8 mouse cellular contexts compared by ENCODE assay signal in the genomic region with DNA sequence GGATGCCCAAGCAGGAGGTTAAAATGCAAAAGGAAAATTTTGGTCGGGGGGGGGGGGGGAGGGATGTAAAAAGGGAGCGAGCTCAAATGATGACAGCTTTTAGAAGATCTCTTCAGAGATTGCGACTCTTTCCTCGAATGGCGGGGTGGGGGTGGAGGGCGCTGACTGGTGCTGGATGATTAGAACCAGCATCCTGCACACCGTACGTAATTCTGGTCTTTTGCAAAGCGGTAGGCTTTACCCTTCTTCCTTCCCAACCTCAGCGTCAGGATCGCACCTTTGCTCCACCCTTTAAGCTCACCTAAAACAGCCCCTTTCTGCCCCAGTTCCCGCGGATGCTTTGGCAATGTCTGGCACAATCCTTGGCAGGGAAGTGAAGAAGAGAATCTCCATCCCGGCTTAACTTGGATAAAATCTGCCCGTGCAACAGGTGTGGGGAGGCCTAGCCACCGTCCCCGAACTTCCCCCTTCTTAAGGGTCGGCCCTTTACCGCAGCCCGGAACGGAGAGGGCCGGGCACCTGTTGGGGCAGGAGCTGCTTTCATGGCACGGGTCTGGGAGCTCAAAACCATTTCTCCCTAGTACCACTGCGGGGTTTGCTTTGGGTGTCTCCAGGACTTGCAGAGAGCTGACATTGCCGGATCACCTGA. TPM values are rescaled to one million over a fixed set of nuclear protein-coding genes. Genes with fewer than 3 reads are reported as not detected.
DNase-seq lines count a peak whose midpoint lies in the region; ATAC-seq and TF ChIP-seq lines count a peak whose summit lies in the region.

No protein-coding gene starts in this region.

- intact Hi-C loops in left cerebral cortex, postnatal 25 days (cut with DNase I): loop anchor here (2.0 kb wide), 1 partner anchor 29 kb away; a partner anchor contains a TSS

- H3K9me3 ChIP-seq in hindbrain, embryonic 13.5 days: no peaks in the 10 kb centered on the region
- H3K9me3 ChIP-seq in midbrain, embryonic 13.5 days: no peaks in the 10 kb centered on the region

- H3K27ac ChIP-seq in hindbrain, embryonic 13.5 days: peak overlapping the region; percentile 99
- peak overlapping the region; percentile 99 for H3K27ac ChIP-seq in midbrain, embryonic 13.5 days

- H3K4me1 ChIP-seq in lung, adult 2 months (ENCODE audit: control insufficient read depth, insufficient read depth, low read length): peaks cover 8% of the 10 kb centered on the region
- peaks cover 76% of the 10 kb centered on the region for H3K4me1 ChIP-seq in hindbrain, embryonic 13.5 days (replicated peaks)
- peaks cover 77% of the 10 kb centered on the region for H3K4me1 ChIP-seq in midbrain, embryonic 13.5 days (replicated peaks)

- peaks cover 25% of the 10 kb centered on the region; the same call in 1 of the 2 replicates for H3K27me3 ChIP-seq in hindbrain, embryonic 13.5 days
- peaks cover 17% of the 10 kb centered on the region for H3K27me3 ChIP-seq in midbrain, embryonic 13.5 days

- TF ChIP-seq CTCF in lung, adult 2 months (IDR thresholded peaks at IDR 0.05; ENCODE audit: insufficient read depth, low read length): no peak
- TF ChIP-seq CTCF in brain, embryonic 14.5 days (IDR thresholded peaks at IDR 0.05; ENCODE audit: borderline replicate concordance, extremely low read depth, insufficient read depth, insufficient read length): no peak

- H3K4me2 ChIP-seq in hindbrain, embryonic 13.5 days: peak overlapping the region; percentile 86
- H3K4me2 ChIP-seq in midbrain, embryonic 13.5 days (replicated peaks): peak overlapping the region; percentile 93

- H3K4me3 ChIP-seq in lung, adult 2 months (replicated peaks; ENCODE audit: extremely low read depth, low read depth, low read length): peak overlapping the region; percentile 51
- peak overlapping the region; percentile 76 for H3K4me3 ChIP-seq in hindbrain, embryonic 13.5 days
- peak overlapping the region; percentile 78 for H3K4me3 ChIP-seq in midbrain, embryonic 13.5 days (replicated peaks)

- no peaks in the 10 kb centered on the region for H3K36me3 ChIP-seq in hindbrain, embryonic 13.5 days
- peaks cover 6% of the 10 kb centered on the region; the same call in 1 of the 2 replicates for H3K36me3 ChIP-seq in midbrain, embryonic 13.5 days

- DNase-seq in lung, adult 2 months: peak; percentile 24
- DNase-seq in lung, adult 18-20 months: no peak
- peak; percentile 21 for DNase-seq in brain, embryonic 14.5 days (ENCODE audit: low read depth)
- DNase-seq in testis, postnatal 10 days (ENCODE audit: low spot score): no peak
- DNase-seq in adrenal gland, postnatal 36 days: no peak
- DNase-seq in left cerebral cortex, postnatal 25 days (ENCODE audit: low spot score in 2 of 2): no peak

- H3K9ac ChIP-seq in hindbrain, embryonic 13.5 days: peak overlapping the region; percentile 95
- H3K9ac ChIP-seq in midbrain, embryonic 13.5 days (replicated peaks): peak overlapping the region; percentile 96

- 2% methylated on average over 25 of the region's 25 CpGs for WGBS in lung, adult 2 months
- WGBS in hindbrain, embryonic 13.5 days: under 1% methylated on average over 23 of the region's 25 CpGs
- WGBS in midbrain, embryonic 13.5 days: under 1% methylated on average over 25 of the region's 25 CpGs

- peak; percentile 1; the same call in 1 of the 2 replicates for ATAC-seq in hindbrain, embryonic 13.5 days (ENCODE audit: low FRiP score)
- no peak; the same call in 1 of the 2 replicates for ATAC-seq in midbrain, embryonic 13.5 days

- TF ChIP-seq POLR2A in lung, adult 2 months (IDR thresholded peaks at IDR 0.05; ENCODE audit: borderline replicate concordance, extremely low read depth, low read depth, low read length): no peak
- TF ChIP-seq POLR2A in brain, embryonic 14.5 days (IDR thresholded peaks at IDR 0.05; ENCODE audit: borderline replicate concordance, extremely low read depth, insufficient read depth, insufficient read length, poor library complexity, severe bottlenecking): no peak

RNA-seq across cellular contexts. Expression of a gene that starts 3.3 kb away (rescaled TPM):
- polyA plus RNA-seq in lung, adult 2 months (2012; rRNA removed): 34.1 and 37.1 TPM in 2 replicates
- 287 and 323 TPM in 2 replicates for polyA plus RNA-seq in brain, embryonic 14.5 days (2012; rRNA removed)
- 124 and 135 TPM in 2 replicates for polyA plus RNA-seq in hindbrain, embryonic 13.5 days (2015; fragmentation: Nextera tagmentation; extraction: Ambion mirVana)
- polyA plus RNA-seq in midbrain, embryonic 13.5 days (2015; fragmentation: Nextera tagmentation; extraction: Ambion mirVana): 139 and 157 TPM in 2 replicates
- total RNA-seq in adrenal gland, postnatal 36 days (2021): 10 to 100 TPM; 10.2 to 13.3 TPM
- 100 to 1,000 TPM; 277 to 286 TPM for total RNA-seq in left cerebral cortex, postnatal 25 days (2021)

RNA-seq across cellular contexts. Expression of a gene that starts 24.1 kb away (rescaled TPM):
- 52.3 and 62.8 TPM in 2 replicates for polyA plus RNA-seq in lung, adult 2 months (2012; rRNA removed)
- 38.3 and 50.2 TPM in 2 replicates for polyA plus RNA-seq in brain, embryonic 14.5 days (2012; rRNA removed)
- polyA plus RNA-seq in hindbrain, embryonic 13.5 days (2015; fragmentation: Nextera tagmentation; extraction: Ambion mirVana): 10.1 and 11.7 TPM in 2 replicates
- 10.6 and 13.0 TPM in 2 replicates for polyA plus RNA-seq in midbrain, embryonic 13.5 days (2015; fragmentation: Nextera tagmentation; extraction: Ambion mirVana)
- 10 to 100 TPM; 43.8 to 62.6 TPM for total RNA-seq in adrenal gland, postnatal 36 days (2021)
- total RNA-seq in left cerebral cortex, postnatal 25 days (2021): 10 to 100 TPM; 51.7 to 53.7 TPM

RNA-seq across cellular contexts. Expression of a gene that starts 28.7 kb away (rescaled TPM):
- 28.4 and 38.9 TPM in 2 replicates for polyA plus RNA-seq in lung, adult 2 months (2012; rRNA removed)
- 38.9 and 55.6 TPM in 2 replicates for polyA plus RNA-seq in brain, embryonic 14.5 days (2012; rRNA removed)
- 27.5 and 28.0 TPM in 2 replicates for polyA plus RNA-seq in hindbrain, embryonic 13.5 days (2015; fragmentation: Nextera tagmentation; extraction: Ambion mirVana)
- polyA plus RNA-seq in midbrain, embryonic 13.5 days (2015; fragmentation: Nextera tagmentation; extraction: Ambion mirVana): 28.6 and 29.5 TPM in 2 replicates
- total RNA-seq in adrenal gland, postnatal 36 days (2021): 10 to 100 TPM; 75.5 to 84.3 TPM
- total RNA-seq in left cerebral cortex, postnatal 25 days (2021): 10 to 100 TPM; 69.4 to 75.8 TPM

RNA-seq across cellular contexts. Expression of a gene that starts 43.3 kb away (rescaled TPM):
- polyA plus RNA-seq in lung, adult 2 months (2012; rRNA removed): 19.6 and 23.6 TPM in 2 replicates
- polyA plus RNA-seq in brain, embryonic 14.5 days (2012; rRNA removed): 13.7 and 14.0 TPM in 2 replicates
- polyA plus RNA-seq in hindbrain, embryonic 13.5 days (2015; fragmentation: Nextera tagmentation; extraction: Ambion mirVana): 7.3 and 7.4 TPM in 2 replicates
- polyA plus RNA-seq in midbrain, embryonic 13.5 days (2015; fragmentation: Nextera tagmentation; extraction: Ambion mirVana): 10.2 and 12.7 TPM in 2 replicates
- total RNA-seq in adrenal gland, postnatal 36 days (2021): 1 to 10 TPM; 2.1 to 2.4 TPM
- total RNA-seq in left cerebral cortex, postnatal 25 days (2021): 10 to 100 TPM; 31.8 to 36.8 TPM

Comparison
In these comparisons a context has a peak if more than half of its experiments do, and no peak if none do; other contexts are left out.
1. DNase-seq: peak in lung, adult 2 months (single experiment) and brain, embryonic 14.5 days (single experiment); none in lung, adult 18-20 months (0 of 2), testis, postnatal 10 days (single experiment), adrenal gland, postnatal 36 days (0 of 2) and left cerebral cortex, postnatal 25 days (0 of 2).
2. Peak in every context shown above with its lines, with median percentiles within 50 percentile points of each other: H3K4me3 ChIP-seq.